Mouse (Mus musculus) frontal cortex, adult 2 months (tissue): Measurements from ENCODE around the gene Cab39l. TPM values are rescaled to one million over a fixed set of nuclear protein-coding genes. Genes with fewer than 3 reads are reported as not detected.
"Not testable (repeated sequence)": the region's sequence is repeated elsewhere in the genome, so short reads cannot be mapped to it uniquely, and the experiment has no call there.

Source experiments
- DNase-seq, 2 experiments: peaks; one replicate each; pipeline ENCODE4 v3.0.0; 2022; ENCODE audit warnings: low spot score in 1 of 2; ENCODE audit errors: extremely low spot score in 1 of 2
- polyA plus RNA-seq: library from polyadenylated mRNA; depleted of rRNA; stranded (reverse); fragments of >200 nt; gene quantifications from 2 replicates; pipeline ENCODE4 v1.2.3, GENCODE M21; 2012; rRNA removed

Cab39l gene
- polyA plus RNA-seq, result 15.4 and 17.8 TPM in 2 replicates

DNA sequence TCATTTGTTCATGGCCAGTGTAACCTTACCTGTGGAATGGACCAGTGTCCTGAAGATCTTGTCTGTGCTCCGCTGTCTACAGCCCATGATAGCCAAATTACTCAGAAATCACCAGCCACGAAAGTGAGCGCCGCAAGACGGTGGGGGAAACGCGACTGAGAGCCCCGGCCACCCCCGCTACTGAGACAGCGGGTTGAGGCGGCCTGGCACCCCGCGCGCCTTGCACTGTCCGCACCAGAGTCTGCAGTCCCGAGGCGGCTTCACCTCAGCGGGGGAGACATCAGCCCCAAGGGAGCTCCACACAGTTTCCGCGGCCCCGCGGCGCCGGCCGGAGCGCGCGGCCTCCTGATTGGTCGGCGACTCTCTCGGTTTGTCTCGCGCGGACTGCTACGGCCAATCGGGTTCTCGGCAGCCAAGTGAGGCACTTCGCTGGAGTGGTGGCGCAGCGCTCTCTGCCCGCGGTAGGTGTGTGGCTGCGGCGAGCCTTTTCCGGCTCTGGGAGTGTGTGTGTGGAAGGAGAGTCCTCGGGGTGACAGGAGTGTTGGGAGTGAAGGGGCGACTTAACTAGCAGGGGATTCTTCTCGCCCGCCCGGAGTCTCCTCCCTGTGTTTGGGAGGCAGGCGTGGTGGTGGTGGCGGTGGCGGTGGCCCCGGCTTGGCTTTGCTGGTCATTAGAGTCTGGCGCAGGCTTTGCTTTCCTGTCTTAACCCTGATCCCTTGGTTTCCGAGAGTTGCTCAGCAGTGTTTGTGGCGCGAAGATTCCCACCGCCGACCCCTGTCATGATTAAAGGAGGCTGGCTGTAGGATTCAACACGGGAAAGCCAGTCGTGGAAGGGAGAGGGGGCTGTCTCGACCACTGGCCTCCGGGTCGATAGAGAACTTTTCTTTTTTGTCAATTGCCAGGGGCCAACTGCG, at the start of gene Cab39l, which contains the start of gene Setdb2:
Gene Cab39l (plus strand): TSS at position 415 of the 914 bp plus-strand sequence.
Gene Setdb2 (minus strand): TSS at position 327 of the 914 bp plus-strand sequence.
- peak; percentile 85 to 95 for DNase-seq

DNA sequence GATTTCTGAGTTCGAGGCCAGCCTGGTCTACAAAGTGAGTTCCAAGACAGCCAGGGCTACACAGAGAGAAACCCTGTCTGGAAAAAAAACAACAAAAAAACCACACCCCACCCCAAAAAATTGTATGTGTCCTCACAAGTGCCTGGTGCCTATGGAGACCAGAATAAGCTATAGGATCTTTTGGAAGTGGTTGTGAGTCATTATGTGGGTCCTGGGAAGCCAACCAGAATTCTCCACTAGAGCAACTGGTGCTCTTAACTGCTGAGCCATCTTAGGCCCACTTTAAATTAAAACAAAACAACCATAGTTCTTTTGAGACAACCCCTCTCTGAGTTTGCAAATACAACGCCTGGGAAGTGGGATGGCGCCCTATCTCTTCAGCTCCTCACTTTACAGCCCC, 45.5 kb upstream of the Cab39l start, which contains the start of gene Phf11c:
Gene Phf11c (minus strand): TSS at position 101 of the 400 bp plus-strand sequence.
- no peak for DNase-seq

DNA sequence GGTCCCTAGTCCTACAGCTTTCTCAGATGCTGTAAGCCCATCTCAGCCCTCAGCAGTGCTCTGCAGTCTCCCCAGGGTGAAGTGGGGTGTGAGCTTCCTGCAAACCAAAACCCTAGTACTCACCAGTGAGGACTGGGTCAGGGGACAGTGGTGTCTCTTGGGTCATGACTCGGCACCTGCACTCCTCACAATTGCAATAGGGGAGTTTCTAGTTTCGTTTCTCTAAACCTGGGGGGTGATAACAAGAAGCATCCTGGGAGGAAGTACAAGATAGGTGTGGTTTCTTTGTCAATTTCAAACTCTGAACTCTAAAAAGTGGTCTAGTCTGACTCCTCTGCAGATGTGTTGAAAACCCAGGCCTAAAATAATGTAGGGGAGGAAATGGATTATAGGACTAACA, 43.8 kb upstream of the Cab39l start:
- DNase-seq, result no peak

DNA sequence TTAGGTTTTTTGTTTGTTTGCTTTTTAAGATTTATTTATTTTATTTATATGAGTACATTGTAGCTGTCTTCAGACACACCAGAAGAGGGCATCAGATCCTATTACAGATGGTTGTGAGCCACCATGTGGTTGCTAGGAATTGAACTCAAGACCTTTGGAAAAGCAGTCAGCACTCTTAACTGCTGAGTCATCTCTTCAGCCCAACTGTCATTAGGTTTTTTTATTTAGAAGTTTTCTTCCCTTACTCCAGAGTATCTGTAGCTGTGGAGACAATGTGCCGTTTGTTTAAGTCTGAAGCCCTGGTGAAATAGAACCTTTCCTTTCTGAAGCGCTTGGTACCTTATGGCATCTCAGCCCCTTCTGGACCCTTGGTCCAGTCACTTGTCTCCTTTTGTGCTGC, 25.8 kb upstream of the Cab39l start:
- DNase-seq, result not testable (repeated sequence)

DNA sequence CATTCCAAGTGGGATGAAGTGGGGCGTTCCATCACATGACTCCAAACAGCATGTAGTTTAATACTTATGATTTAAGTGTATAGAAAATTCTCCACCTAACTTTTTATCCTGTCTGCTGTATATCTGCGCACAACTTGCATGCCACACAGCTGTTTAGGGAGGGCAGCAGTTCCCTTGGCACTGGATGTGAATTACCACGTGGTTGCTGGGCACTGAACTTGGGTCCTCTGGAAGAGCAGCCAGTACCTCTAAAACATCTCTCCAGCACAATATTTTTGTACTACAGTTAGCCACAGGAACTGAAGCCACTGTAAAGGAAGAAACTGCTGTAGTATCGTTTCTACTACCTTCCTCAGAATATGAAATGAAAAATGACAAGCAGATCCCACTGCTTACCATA, 22.6 kb upstream of the Cab39l start:
- no peak for DNase-seq

DNA sequence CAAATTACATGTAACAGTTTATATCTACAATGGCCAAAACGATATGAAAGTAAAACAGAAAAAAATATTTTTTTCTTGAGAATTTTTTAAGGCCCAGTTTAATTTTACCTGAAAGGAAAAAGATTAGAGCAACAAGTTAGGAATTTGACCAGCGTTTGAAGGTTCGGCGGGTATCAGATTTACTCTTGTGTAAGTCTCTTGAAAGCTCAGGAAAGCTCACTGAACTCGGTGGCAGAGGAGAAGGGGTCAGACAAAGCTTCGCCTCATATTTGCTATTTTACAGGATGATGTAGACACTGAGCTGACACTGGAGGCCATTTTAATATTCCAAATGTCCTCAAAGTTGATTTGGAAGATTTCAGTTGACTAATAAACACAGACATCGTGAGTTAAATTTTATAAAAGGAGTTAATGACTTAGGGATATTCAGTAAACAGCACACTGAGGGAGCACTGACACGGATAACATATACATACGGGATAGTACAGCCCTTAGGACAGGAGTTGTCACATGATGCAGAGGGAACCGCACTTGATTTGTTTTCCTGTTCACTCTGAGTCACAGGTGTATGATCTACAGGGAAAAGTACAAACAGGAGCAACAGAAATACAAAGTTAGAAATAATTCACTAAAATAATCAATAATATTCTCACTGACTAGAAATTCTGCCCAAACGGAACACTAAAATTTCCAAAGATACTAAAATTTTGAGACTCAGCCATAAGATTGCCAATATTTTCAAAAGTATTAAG, 17.7 kb upstream of the Cab39l start:
- no peak for DNase-seq

DNA sequence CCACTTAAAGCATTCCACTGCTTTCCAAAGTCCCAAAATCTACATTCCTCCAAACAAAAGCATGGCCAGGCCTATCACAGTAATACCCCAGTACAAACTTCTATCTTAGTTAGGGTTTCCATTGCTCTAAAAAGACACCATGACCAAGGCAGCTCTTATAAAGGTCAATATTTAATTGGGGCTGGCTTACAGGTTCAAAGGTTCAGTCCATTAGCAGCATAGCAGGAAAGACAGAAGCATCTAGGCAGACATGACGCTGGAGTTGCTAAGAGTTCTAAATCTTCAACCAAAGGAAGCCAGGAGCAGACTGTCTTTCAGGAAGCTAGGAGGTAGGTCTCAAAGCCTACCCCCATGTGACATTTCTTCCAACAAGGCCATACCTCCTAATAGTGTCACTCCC, 10.2 kb upstream of the Cab39l start:
- no peak for DNase-seq

DNA sequence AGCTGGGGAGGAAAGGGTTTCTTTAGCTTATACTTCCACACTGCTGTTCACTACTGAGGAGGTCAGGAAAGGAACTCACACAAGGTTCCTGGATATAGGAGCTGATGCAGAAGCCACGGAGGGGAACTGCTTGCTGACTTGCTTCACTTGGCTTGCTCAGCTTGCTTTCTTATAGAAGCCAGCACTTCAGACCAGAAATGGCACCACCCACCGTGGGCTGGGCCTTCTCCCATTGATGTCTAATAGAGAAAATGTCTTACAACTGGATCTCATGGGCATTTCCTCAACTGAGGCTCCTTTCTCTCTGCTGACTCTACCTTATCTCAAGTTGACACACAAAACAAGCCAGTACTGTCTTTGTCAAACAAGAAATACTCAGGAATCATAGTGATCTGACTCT, 6.9 kb upstream of the Cab39l start:
- no peak for DNase-seq

DNA sequence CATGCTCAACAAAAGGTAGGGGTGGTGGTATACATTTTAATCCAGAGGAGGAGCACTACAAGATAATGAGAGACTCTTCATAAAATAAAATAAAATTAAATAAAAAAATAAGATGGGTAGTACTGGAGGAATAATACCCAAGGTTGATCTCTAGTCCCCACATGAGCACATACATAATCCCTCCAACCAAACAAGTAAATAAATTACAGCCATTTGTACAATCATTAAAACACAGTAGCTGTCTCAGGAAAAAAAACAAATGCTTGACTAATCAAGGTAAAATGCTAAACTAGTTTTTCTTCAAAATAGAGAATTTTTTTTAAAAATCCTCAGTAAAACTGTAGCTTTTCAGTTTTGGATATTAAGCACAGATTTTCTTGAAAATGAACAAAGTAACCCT, 5.6 kb upstream of the Cab39l start:
- DNase-seq, result no peak

DNA sequence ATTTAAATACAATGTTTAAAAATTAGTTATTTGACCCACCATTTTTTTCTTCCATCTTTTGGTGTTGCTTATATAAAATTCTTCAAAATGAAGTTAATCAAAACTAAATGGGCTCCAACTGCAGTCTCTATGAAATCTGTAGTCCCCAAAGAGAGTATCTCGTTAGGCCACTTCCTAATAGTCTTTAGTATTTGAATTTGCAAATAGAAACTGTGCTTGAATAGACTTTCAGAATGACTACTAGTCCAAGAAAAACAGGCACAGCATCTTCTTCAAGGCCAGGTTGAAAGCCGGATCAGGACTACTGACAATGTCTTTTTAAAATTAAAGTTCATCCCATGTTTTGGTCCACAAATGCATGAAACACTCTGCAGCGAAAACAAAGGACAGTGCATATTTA, 3.4 kb upstream of the Cab39l start:
- no peak for DNase-seq

DNA sequence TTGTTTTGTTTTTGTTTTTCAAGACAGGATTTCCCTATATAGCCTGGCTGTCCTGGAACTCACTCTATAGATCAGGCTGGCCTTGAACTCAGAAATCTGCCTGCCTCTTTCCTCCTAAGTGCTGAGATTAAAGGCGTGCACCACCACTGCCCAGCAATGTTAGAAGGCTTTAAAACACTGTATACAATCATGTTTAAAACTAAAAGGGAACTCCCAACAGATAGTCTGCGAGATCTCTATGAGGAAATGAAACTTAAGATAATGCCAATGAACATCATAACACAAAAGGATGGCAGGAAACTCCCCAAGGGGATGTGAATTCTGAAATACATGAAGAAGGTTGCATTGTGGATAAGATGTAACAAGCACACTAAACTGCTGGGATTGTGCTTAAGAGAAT, 2.3 kb upstream of the Cab39l start:
- no peak for DNase-seq

DNA sequence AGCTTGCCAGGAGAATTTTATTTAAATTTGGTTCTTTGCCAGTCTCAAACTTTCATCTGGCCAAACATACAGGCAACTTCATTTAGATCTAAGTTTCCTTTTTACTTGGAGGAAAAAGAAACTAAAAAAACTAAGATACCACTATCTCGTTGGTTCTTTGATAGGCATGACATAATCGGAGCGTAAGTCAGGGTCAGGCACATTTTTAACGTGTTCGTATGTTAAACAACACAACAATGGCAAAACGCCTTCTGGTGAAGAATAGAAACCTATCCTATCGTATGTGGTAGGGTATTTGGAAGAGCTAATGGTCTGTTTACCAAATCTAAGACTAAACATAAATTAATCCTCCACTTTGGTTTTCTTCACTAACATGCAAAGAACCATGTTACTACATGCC, 733 bp upstream of the Cab39l start:
- peak in 1 of 2 experiments; percentile 6 for DNase-seq

DNA sequence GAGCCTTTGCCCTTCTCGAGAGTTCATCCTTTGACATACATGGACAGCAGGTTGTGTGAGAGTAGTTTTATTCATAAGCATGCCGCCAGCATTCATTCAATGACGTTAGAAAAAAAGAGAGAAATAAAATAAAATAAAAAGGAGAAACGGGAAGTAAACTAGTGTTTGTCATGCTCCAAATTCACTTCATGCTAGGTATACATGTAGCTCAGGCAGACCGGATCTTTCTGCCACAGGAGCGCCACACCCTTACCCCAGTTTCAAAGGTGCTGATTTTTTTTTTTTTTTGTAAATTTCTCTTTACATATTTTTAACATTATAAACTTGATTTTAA, 667 bp downstream of the Cab39l start:
- DNase-seq, result no peak

DNA sequence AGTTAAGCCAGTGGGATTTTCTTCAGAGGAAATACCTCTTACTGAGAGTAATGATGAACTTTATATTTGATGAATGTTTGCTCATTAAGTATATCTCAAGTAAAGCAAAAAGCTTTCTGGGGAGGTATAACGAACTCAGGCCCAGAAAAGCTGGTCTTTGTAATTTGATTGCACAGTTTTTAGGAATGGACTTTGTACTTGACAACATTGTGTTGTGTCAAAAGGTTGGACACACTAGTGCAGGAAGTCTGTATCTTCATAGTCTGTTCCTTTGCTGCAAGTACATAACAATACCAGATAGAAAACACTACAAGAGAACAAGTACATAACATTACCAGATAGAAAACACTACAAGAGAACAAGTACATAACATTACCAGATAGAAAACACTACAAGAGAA, 4.6 kb downstream of the Cab39l start:
- no peak for DNase-seq

DNA sequence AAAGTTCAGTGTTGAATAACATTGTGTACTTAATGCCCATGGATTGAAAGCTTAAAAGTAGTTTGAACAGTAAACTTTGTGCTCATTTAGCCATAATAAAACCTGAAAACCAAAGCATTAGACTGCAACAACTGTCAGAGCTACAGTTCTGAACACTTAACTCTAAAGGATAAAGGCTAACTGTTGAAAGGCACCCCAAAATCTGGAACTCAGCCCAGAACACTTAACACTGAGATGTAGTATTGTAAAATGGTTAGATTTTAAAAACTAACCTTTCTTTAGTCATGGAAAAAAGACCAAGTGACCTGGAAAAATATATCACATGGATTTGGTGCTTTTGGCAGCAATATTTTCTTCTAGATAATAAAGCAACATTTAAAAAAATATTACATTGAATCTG, 7.2 kb downstream of the Cab39l start:
- DNase-seq, result no peak

DNA sequence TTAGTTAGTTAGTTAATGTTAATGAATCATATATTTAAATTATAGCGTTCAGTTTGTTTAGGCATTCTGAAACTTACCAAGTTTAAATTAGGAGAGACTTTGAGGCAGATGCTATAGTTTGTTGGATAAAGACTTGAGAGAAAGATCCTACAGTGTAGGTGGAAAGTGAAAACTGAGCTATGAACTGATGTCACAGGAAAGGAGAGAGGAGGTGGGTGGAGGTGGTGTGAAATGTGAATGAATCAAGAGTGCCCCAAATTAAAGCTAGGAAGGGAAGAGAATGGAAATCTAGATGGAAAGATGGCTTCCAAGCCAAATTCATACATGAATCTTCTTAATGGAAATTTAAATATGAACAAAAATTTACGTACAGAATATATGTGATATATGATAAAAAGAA, 25.7 kb downstream of the Cab39l start:
- DNase-seq, result peak in 1 of 2 experiments; percentile 60

DNA sequence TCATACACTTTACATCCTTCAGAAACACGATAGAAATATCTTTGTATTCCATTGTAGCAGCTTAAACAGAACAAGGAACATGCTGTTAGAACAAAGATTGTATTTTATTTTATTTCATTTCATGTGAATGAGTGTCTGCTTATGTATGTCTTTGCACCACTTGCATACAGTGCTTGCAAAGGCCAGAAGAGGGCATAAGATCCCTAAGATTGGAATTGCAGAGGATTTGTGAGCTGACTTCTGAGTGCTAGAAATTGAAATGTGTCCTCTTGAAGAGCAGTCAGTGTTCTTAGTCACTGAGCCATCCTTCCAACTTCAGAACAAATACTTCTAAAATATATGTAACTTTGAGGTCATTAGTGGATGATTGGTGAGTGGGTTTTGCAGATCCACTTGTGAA, 27.0 kb downstream of the Cab39l start:
- peak in 1 of 2 experiments; percentile 30 for DNase-seq

DNA sequence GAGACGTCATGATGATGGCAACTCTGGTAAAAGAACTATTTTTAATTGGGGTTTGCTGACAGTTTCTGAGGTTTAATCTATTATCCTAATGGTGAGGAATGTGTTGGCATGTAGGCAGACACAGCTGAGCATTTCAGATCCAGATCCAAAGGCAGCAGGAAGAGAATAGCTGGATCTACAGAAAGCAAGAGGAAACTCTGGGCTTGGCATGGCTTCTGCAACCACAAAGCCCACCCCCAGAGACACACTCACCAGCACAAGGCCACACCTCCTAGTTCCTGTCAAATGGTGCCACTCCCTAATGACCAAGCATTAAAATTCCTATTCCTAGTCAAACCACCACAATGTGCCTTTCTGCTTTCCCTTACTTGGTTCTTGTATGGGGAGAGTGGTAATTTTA, 30.0 kb downstream of the Cab39l start:
- DNase-seq, result no peak

DNA sequence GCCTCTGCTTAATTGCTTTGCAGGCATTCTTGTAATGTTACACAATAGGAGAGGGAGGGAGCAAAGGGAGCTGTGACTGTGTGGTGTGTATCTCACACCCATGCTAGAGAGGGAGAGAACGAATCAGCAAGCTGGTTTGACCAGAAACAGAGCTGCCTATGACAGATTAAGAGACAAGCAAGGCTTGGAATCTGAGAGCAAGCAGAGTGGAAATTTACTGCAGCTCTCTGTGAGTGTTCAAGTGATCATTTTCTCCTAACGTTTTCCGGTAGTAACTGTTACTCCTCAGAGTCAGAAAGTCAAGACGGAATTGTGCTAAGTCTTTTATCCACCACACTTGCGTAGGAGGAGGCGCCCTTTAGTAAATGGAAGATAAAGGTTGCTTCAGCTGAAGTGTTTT, 37.9 kb downstream of the Cab39l start:
- DNase-seq, result peak; percentile 26 to 57

DNA sequence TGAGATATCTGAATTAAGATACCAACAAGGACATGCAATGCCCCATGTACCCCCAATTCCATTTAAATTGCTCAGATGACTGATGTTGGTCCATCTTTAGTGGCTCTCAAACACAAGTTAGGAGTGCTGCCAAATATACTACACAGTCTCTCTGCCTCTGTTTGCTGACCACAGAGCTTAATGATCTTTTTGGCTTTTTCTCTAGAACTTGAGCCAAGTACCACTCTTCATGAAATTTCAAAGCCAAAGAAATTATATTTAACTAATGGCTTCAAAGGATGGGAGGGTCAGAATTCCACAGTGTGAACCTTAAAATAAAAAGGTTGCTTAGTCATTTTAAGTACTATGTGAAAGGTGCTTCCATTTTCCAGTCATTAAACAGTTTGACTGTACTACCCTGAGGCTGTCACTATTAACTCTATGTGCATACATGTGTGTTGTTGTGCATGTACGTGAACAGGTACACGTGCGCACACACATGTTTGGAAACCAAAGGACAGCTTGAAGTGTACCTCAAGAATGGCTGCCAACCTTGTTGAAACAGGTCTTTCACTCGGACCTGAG, 44.6 kb downstream of the Cab39l start:
- no peak for DNase-seq

DNA sequence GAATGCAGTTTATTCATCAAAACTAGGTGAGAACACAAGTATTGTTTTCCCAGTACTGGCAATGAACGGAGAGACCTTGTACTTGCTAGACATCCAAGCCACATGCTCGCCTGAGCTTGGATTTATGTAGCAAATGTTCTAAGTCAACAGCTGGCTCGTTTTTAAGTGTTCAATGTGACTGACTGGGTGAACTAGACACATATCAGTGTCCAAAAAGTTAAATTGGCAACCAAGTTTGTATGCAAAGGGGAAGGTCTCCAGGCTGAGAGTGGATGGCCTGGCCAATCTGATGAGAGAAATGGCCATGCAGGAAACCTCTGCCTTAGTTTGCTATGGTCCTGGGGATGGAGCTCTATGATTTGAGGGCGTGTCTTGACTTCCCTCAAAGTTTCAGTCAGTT, 51.6 kb downstream of the Cab39l start:
- DNase-seq, result no peak
